15 mouse cellular contexts compared by ENCODE assay signal in genomic region chr5:123978131-123978530, GRCm38 (mm10). TPM values are rescaled to one million over a fixed set of nuclear protein-coding genes. Genes with fewer than 3 reads are reported as not detected.
DNase-seq lines count a peak whose midpoint lies in the region; ATAC-seq and TF ChIP-seq lines count a peak whose summit lies in the region.
"Had no signal": no experiment of that assay in that cellular context is flagged by ENCODE, and none has a peak within 500 bp of the region (broad histone marks: within the 10 kb centered on the region; RNA-seq: fewer than 3 reads in every experiment).

No protein-coding gene starts in this region.

- no peak for ATAC-seq in embryonic facial prominence, embryonic 13.5 days (ENCODE audit: insufficient number of reproducible peaks, insufficient read depth, low FRiP score, low TSS enrichment, low read depth)
- ATAC-seq in liver, embryonic 12.5 days, result no peak
- ATAC-seq in stomach, embryonic 14.5 days (ENCODE audit: insufficient number of reproducible peaks, insufficient read depth, low FRiP score, low read depth), result no peak

- H3K27me3 ChIP-seq in embryonic facial prominence, embryonic 13.5 days, result peaks cover 21% of the 10 kb centered on the region
- peaks cover 37% of the 10 kb centered on the region for H3K27me3 ChIP-seq in embryonic facial prominence, embryonic 10.5 days (replicated peaks; ENCODE audit: low read depth, poor library complexity, severe bottlenecking)
- peaks cover 37% of the 10 kb centered on the region for H3K27me3 ChIP-seq in liver, embryonic 12.5 days (replicated peaks)
- H3K27me3 ChIP-seq in stomach, embryonic 14.5 days (ENCODE audit: control insufficient read depth, insufficient read depth, low read length), result peaks cover 6% of the 10 kb centered on the region; the same call in 1 of the 2 replicates

- H3K27ac ChIP-seq in embryonic facial prominence, embryonic 13.5 days, result peak overlapping the region; percentile 48; the same call in 1 of the 2 replicates
- H3K27ac ChIP-seq in embryonic facial prominence, embryonic 10.5 days (replicated peaks), result no peak overlapping the region
- H3K27ac ChIP-seq in liver, embryonic 12.5 days, result peak overlapping the region; percentile 12; the same call in 1 of the 2 replicates
- H3K27ac ChIP-seq in stomach, embryonic 14.5 days (ENCODE audit: low read length), result peak overlapping the region; percentile 75; the same call in 1 of the 2 replicates
- H3K27ac ChIP-seq: hindbrain, embryonic 14.5 days; neural tube, embryonic 13.5 days had no signal

- H3K4me2 ChIP-seq in embryonic facial prominence, embryonic 13.5 days, result no peak overlapping the region
- peak overlapping the region; percentile 27; the same call in 1 of the 2 replicates for H3K4me2 ChIP-seq in liver, embryonic 12.5 days
- H3K4me2 ChIP-seq in stomach, embryonic 14.5 days (replicated peaks; ENCODE audit: low read depth, low read length), result no peak overlapping the region
- H3K4me2 ChIP-seq: hindbrain, embryonic 14.5 days; neural tube, embryonic 13.5 days had no signal

- no peak for DNase-seq in embryonic facial prominence, embryonic 10.5 days (ENCODE audit: low spot score)
- peak; percentile 7 for DNase-seq in lung, adult 2 months
- no peak for DNase-seq in lung, postnatal 25 days (ENCODE audit: low spot score)
- no peak for DNase-seq in left cerebral cortex, adult 9 months (ENCODE audit: low spot score in 2 of 2)
- no peak for DNase-seq in right cerebral cortex, postnatal 36 days (ENCODE audit: low spot score in 2 of 2)
- DNase-seq: cerebellum, postnatal 14 days; kidney, adult 8-10 months; kidney, postnatal 4 days; thymus, postnatal 36 days had no signal

- no peaks in the 10 kb centered on the region for H3K36me3 ChIP-seq in embryonic facial prominence, embryonic 13.5 days
- no peaks in the 10 kb centered on the region for H3K36me3 ChIP-seq in embryonic facial prominence, embryonic 10.5 days (replicated peaks)
- no peaks in the 10 kb centered on the region for H3K36me3 ChIP-seq in liver, embryonic 12.5 days
- no peaks in the 10 kb centered on the region for H3K36me3 ChIP-seq in stomach, embryonic 14.5 days (ENCODE audit: control insufficient read depth, insufficient read depth, low read length)
- H3K36me3 ChIP-seq: neural tube, embryonic 13.5 days had no signal

- peaks cover 37% of the 10 kb centered on the region for H3K4me1 ChIP-seq in embryonic facial prominence, embryonic 13.5 days
- H3K4me1 ChIP-seq in embryonic facial prominence, embryonic 10.5 days, result peaks cover 59% of the 10 kb centered on the region
- H3K4me1 ChIP-seq in lung, adult 2 months (ENCODE audit: control insufficient read depth, insufficient read depth, low read length), result peaks cover 36% of the 10 kb centered on the region
- peaks cover 65% of the 10 kb centered on the region for H3K4me1 ChIP-seq in liver, embryonic 12.5 days
- H3K4me1 ChIP-seq in stomach, embryonic 14.5 days (ENCODE audit: control insufficient read depth, insufficient read depth, low read length), result peaks cover 8% of the 10 kb centered on the region

- TF ChIP-seq POLR2A in lung, adult 2 months (IDR thresholded peaks at IDR 0.05; ENCODE audit: borderline replicate concordance, extremely low read depth, low read depth, low read length), result no peak

- TF ChIP-seq CTCF in lung, adult 2 months (IDR thresholded peaks at IDR 0.05; ENCODE audit: insufficient read depth, low read length), result no peak

- no peak overlapping the region for H3K9ac ChIP-seq in embryonic facial prominence, embryonic 13.5 days
- H3K9ac ChIP-seq in liver, embryonic 12.5 days, result no peak overlapping the region
- H3K9ac ChIP-seq in stomach, embryonic 14.5 days (replicated peaks; ENCODE audit: low read depth, low read length), result no peak overlapping the region; the same call in 1 of the 2 replicates
- H3K9ac ChIP-seq: hindbrain, embryonic 14.5 days; neural tube, embryonic 13.5 days had no signal

- 68% methylated on average over 5 of the region's 5 CpGs for WGBS in embryonic facial prominence, embryonic 13.5 days
- 83% methylated on average over 5 of the region's 5 CpGs for WGBS in embryonic facial prominence, embryonic 10.5 days
- WGBS in lung, adult 2 months, result 40% methylated on average over 5 of the region's 5 CpGs
- 65% methylated on average over 5 of the region's 5 CpGs for WGBS in liver, embryonic 12.5 days (ENCODE audit: insufficient replicate concordance)
- 69% methylated on average over 5 of the region's 5 CpGs for WGBS in stomach, embryonic 14.5 days

- H3K4me3 ChIP-seq in embryonic facial prominence, embryonic 13.5 days, result no peak overlapping the region
- no peak overlapping the region for H3K4me3 ChIP-seq in embryonic facial prominence, embryonic 10.5 days
- H3K4me3 ChIP-seq in lung, adult 2 months (replicated peaks; ENCODE audit: extremely low read depth, low read depth, low read length), result no peak overlapping the region
- H3K4me3 ChIP-seq in liver, embryonic 12.5 days, result no peak overlapping the region
- no peak overlapping the region for H3K4me3 ChIP-seq in stomach, embryonic 14.5 days (ENCODE audit: low read depth, low read length)
- H3K4me3 ChIP-seq: neural tube, embryonic 13.5 days had no signal

- H3K9me3 ChIP-seq in embryonic facial prominence, embryonic 13.5 days, result no peaks in the 10 kb centered on the region
- H3K9me3 ChIP-seq in embryonic facial prominence, embryonic 10.5 days, result no peaks in the 10 kb centered on the region
- no peaks in the 10 kb centered on the region for H3K9me3 ChIP-seq in liver, embryonic 12.5 days (replicated peaks)
- no peaks in the 10 kb centered on the region for H3K9me3 ChIP-seq in stomach, embryonic 14.5 days (ENCODE audit: control insufficient read depth, low read depth, low read length)
- H3K9me3 ChIP-seq: neural tube, embryonic 13.5 days had no signal

RNA-seq across cellular contexts. Expression of gene Hip1r, which starts 4.7 kb away (rescaled TPM):
- 9.6 and 12.3 TPM in 2 replicates for polyA plus RNA-seq in embryonic facial prominence, embryonic 13.5 days (2015; fragmentation: Nextera tagmentation; extraction: Ambion mirVana)
- polyA plus RNA-seq in embryonic facial prominence, embryonic 10.5 days (2016; fragmentation: Nextera tagmentation; extraction: Ambion mirVana), result 8.5 and 10.7 TPM in 2 replicates
- polyA plus RNA-seq in lung, adult 2 months (2012; rRNA removed), result 31.9 and 36.4 TPM in 2 replicates
- polyA plus RNA-seq in liver, embryonic 12.5 days (2016; fragmentation: Nextera tagmentation; extraction: Ambion mirVana), result 15.2 and 16.7 TPM in 2 replicates
- 14.4 and 16.9 TPM in 2 replicates for polyA plus RNA-seq in stomach, embryonic 14.5 days (2014; fragmentation: Nextera tagmentation; extraction: Ambion mirVana)

RNA-seq across cellular contexts. Expression of gene Ccdc62, which starts 47.7 kb away (rescaled TPM):
- polyA plus RNA-seq in embryonic facial prominence, embryonic 13.5 days (2015; fragmentation: Nextera tagmentation; extraction: Ambion mirVana), result 8.6 and 9.5 TPM in 2 replicates
- 5.0 and 5.9 TPM in 2 replicates for polyA plus RNA-seq in embryonic facial prominence, embryonic 10.5 days (2016; fragmentation: Nextera tagmentation; extraction: Ambion mirVana)
- 2.0 and 3.2 TPM in 2 replicates for polyA plus RNA-seq in lung, adult 2 months (2012; rRNA removed)
- 3.4 and 5.0 TPM in 2 replicates for polyA plus RNA-seq in liver, embryonic 12.5 days (2016; fragmentation: Nextera tagmentation; extraction: Ambion mirVana)
- 9.0 and 9.3 TPM in 2 replicates for polyA plus RNA-seq in stomach, embryonic 14.5 days (2014; fragmentation: Nextera tagmentation; extraction: Ambion mirVana)

RNA-seq across cellular contexts. Expression of gene Gm43518, which starts 50.9 kb away (rescaled TPM):
- 3.9 and 4.6 TPM in 2 replicates for polyA plus RNA-seq in embryonic facial prominence, embryonic 13.5 days (2015; fragmentation: Nextera tagmentation; extraction: Ambion mirVana)
- 2.0 TPM in 2 replicates for polyA plus RNA-seq in embryonic facial prominence, embryonic 10.5 days (2016; fragmentation: Nextera tagmentation; extraction: Ambion mirVana)
- 0.41 and 0.53 TPM in 2 replicates for polyA plus RNA-seq in lung, adult 2 months (2012; rRNA removed)
- polyA plus RNA-seq in liver, embryonic 12.5 days (2016; fragmentation: Nextera tagmentation; extraction: Ambion mirVana), result 1.7 and 2.2 TPM in 2 replicates
- polyA plus RNA-seq in stomach, embryonic 14.5 days (2014; fragmentation: Nextera tagmentation; extraction: Ambion mirVana), result 3.7 and 4.0 TPM in 2 replicates
- polyA plus RNA-seq: embryonic facial prominence, embryonic 11.5 days had no signal

RNA-seq across cellular contexts. Expression of gene Vps37b, which starts 53.9 kb away (rescaled TPM):
- polyA plus RNA-seq in embryonic facial prominence, embryonic 13.5 days (2015; fragmentation: Nextera tagmentation; extraction: Ambion mirVana), result 39.0 and 46.0 TPM in 2 replicates
- 43.8 and 47.6 TPM in 2 replicates for polyA plus RNA-seq in embryonic facial prominence, embryonic 10.5 days (2016; fragmentation: Nextera tagmentation; extraction: Ambion mirVana)
- polyA plus RNA-seq in lung, adult 2 months (2012; rRNA removed), result 36.6 and 39.3 TPM in 2 replicates
- 20.9 and 21.8 TPM in 2 replicates for polyA plus RNA-seq in liver, embryonic 12.5 days (2016; fragmentation: Nextera tagmentation; extraction: Ambion mirVana)
- 29.3 and 31.5 TPM in 2 replicates for polyA plus RNA-seq in stomach, embryonic 14.5 days (2014; fragmentation: Nextera tagmentation; extraction: Ambion mirVana)
